Mouse (Mus musculus) hindbrain, embryonic 14.5 days (tissue): ENCODE data around the gene Usp2. TPM values are rescaled to one million over a fixed set of nuclear protein-coding genes. Genes with fewer than 3 reads are reported as not detected.

Experiments used
- ATAC-seq: fragments of 200-750 bp; cut with Nextera tagmentation; 2 replicates; pipeline ENCODE4 v1.8.0; 2017; ENCODE audit warnings: moderate number of reproducible peaks, mild to moderate bottlenecking, moderate TSS enrichment, moderate library complexity; ENCODE audit not compliant: low FRiP score
- DNase-seq: peaks from one replicate; pipeline ENCODE4 v3.0.0-alpha.2; 2015; ENCODE audit warnings: low spot score
- H3K27ac ChIP-seq: fragments of 300-500 bp; sonication (generic); 2 replicates; pipeline ENCODE4 v1.5.1; 2014; ENCODE audit warnings: mild to moderate bottlenecking, moderate library complexity
- H3K27me3 ChIP-seq: fragments of 300-500 bp; sonication (generic); 2 replicates; pipeline ENCODE4 v1.6.1; 2014; ENCODE audit warnings: mild to moderate bottlenecking, low read length, mixed read lengths; ENCODE audit not compliant: control insufficient read depth, insufficient read depth
- H3K36me3 ChIP-seq: fragments of 300-500 bp; sonication (generic); replicated peaks from 2 replicates; pipeline ENCODE4 v1.6.1; 2014; ENCODE audit not compliant: control insufficient read depth, insufficient read depth
- H3K4me1 ChIP-seq: fragments of 300-500 bp; sonication (generic); replicated peaks from 2 replicates; pipeline ENCODE4 v1.6.1; 2014; ENCODE audit warnings: antibody characterized with exemption, low read length, mixed read lengths; ENCODE audit not compliant: control insufficient read depth, insufficient read depth
- H3K4me2 ChIP-seq: fragments of 300-500 bp; sonication (generic); replicated peaks from 2 replicates; pipeline ENCODE4 v1.6.1; 2014; ENCODE audit warnings: mild to moderate bottlenecking, moderate library complexity
- H3K4me3 ChIP-seq: fragments of 300-500 bp; sonication (generic); replicated peaks from 2 replicates; pipeline ENCODE4 v1.5.1; 2014; ENCODE audit warnings: mild to moderate bottlenecking, low read length
- H3K9ac ChIP-seq: fragments of 300-500 bp; sonication (generic); 2 replicates; pipeline ENCODE4 v1.6.1; 2014
- H3K9me3 ChIP-seq: fragments of 300-500 bp; sonication (generic); 2 replicates; pipeline ENCODE4 v1.6.1; 2016; ENCODE audit warnings: low read length; ENCODE audit not compliant: control insufficient read depth
- WGBS: fragments of 180-500 bp; shearing (Covaris S2); extraction: QIAGEN DNeasy Blood & Tissue Kit; methylation state at CpG from one replicate; pipeline ENCODE4 v1.1.7; 2014; 5-methylcytosine and 5-hydroxymethylcytosine counted together
- polyA plus RNA-seq: library from polyadenylated mRNA; unstranded; fragments of >200 nt; fragmentation: Nextera tagmentation; extraction: Ambion mirVana; gene quantifications from 2 replicates; pipeline ENCODE4 v1.2.1, GENCODE M21; 2014

Usp2 gene
- polyA plus RNA-seq, 1 experiment from 2014 or later = 8.4 TPM

- H3K36me3 ChIP-seq = no peaks in the 10 kb centered on the region
- ATAC-seq (no peak), DNase-seq (no peak)
- 93% methylated on average over 5 of the region's 5 CpGs for WGBS
- H3K4me3 ChIP-seq = no peak overlapping the region
- H3K9ac ChIP-seq = no peak overlapping the region
- H3K9me3 ChIP-seq = no peaks in the 10 kb centered on the region
- H3K4me1 ChIP-seq = no peaks in the 10 kb centered on the region
- H3K4me2 ChIP-seq = no peak overlapping the region
- no peak overlapping the region for H3K27ac ChIP-seq
- H3K27me3 ChIP-seq = no peaks in the 10 kb centered on the region
These were observed 33.5 kb upstream of the Usp2 start for GRCm38 (mm10) chr9:44033317-44033716.

GRCm38 (mm10) chr9:44033957-44034727, 32.7 kb upstream of the Usp2 start:
- Histone ChIP-seq H3K9me3 (no peaks in the 10 kb centered on the region), H3K9ac (no peak overlapping the region), H3K4me1 (no peaks in the 10 kb centered on the region), H3K36me3 (no peaks in the 10 kb centered on the region), H3K4me3 (no peak overlapping the region), H3K27ac (no peak overlapping the region), H3K4me2 (no peak overlapping the region), H3K27me3 (no peaks in the 10 kb centered on the region)
- no peak for ATAC-seq
- 78% methylated on average over 13 of the region's 13 CpGs for WGBS
- no peak for DNase-seq

GRCm38 (mm10) chr9:44037106-44037505, 29.7 kb upstream of the Usp2 start:
- no peaks in the 10 kb centered on the region for H3K36me3 ChIP-seq
- no peak for DNase-seq
- H3K27me3 ChIP-seq = peaks cover 2% of the 10 kb centered on the region
- no peaks in the 10 kb centered on the region for H3K9me3 ChIP-seq
- ATAC-seq = no peak
- 96% methylated on average over 5 of the region's 5 CpGs for WGBS
- no peaks in the 10 kb centered on the region for H3K4me1 ChIP-seq
- no peak overlapping the region for H3K27ac ChIP-seq
- no peak overlapping the region for H3K4me3 ChIP-seq
- H3K9ac ChIP-seq = no peak overlapping the region
- H3K4me2 ChIP-seq = no peak overlapping the region

GRCm38 (mm10) chr9:44041511-44042395, 25.1 kb upstream of the Usp2 start:
- ATAC-seq (no peak), DNase-seq (no peak)
- H3K9ac ChIP-seq = no peak overlapping the region
- H3K27me3 ChIP-seq = peaks cover 33% of the 10 kb centered on the region
- WGBS = 69% methylated on average over 7 of the region's 7 CpGs
- no peaks in the 10 kb centered on the region for H3K36me3 ChIP-seq
- H3K4me2 ChIP-seq = no peak overlapping the region
- H3K4me3 ChIP-seq = no peak overlapping the region
- H3K27ac ChIP-seq = no peak overlapping the region
- H3K9me3 ChIP-seq = no peaks in the 10 kb centered on the region
- peaks cover 12% of the 10 kb centered on the region; the same call in 1 of the 2 replicates for H3K4me1 ChIP-seq

GRCm38 (mm10) chr9:44042396-44042680, 24.5 kb upstream of the Usp2 start:
- DNase-seq (no peak), ATAC-seq (no peak)
- Histone ChIP-seq H3K27ac (no peak overlapping the region), H3K9me3 (no peaks in the 10 kb centered on the region), H3K4me3 (no peak overlapping the region), H3K4me2 (no peak overlapping the region), H3K9ac (no peak overlapping the region), H3K27me3 (peaks cover 33% of the 10 kb centered on the region), H3K4me1 (peaks cover 12% of the 10 kb centered on the region; the same call in 1 of the 2 replicates), H3K36me3 (no peaks in the 10 kb centered on the region)
- 88% methylated on average over 1 of the region's 1 CpGs for WGBS

GRCm38 (mm10) chr9:44042836-44043707, 23.7 kb upstream of the Usp2 start, which contains the start of gene Thy1:
Gene Thy1 (plus strand): TSS chr9:44043384.
- H3K36me3 ChIP-seq = no peaks in the 10 kb centered on the region
- H3K4me2 ChIP-seq = peak within 1 kb of the TSS; percentile 63
- H3K9ac ChIP-seq = peak within 1 kb of the TSS; percentile 35; the same call in 1 of the 2 replicates
- H3K27ac ChIP-seq = no peak within 1 kb of the TSS
- peaks cover 12% of the 10 kb centered on the region; the same call in 1 of the 2 replicates for H3K4me1 ChIP-seq
- peak within 1 kb of the TSS; percentile 31 for H3K4me3 ChIP-seq
- ATAC-seq (peak; percentile 68; the same call in 1 of the 2 replicates), DNase-seq (peak; percentile 68)
- under 1% methylated on average over 30 of the region's 30 CpGs for WGBS
- no peaks in the 10 kb centered on the region for H3K9me3 ChIP-seq
- H3K27me3 ChIP-seq = peaks cover 33% of the 10 kb centered on the region

GRCm38 (mm10) chr9:44043708-44044425, 23.0 kb upstream of the Usp2 start:
- peak overlapping the region; percentile 31 for H3K4me3 ChIP-seq
- H3K27ac ChIP-seq = no peak overlapping the region
- DNase-seq (no peak), ATAC-seq (no peak)
- peak overlapping the region; percentile 35; the same call in 1 of the 2 replicates for H3K9ac ChIP-seq
- peak overlapping the region; percentile 63 for H3K4me2 ChIP-seq
- H3K36me3 ChIP-seq = no peaks in the 10 kb centered on the region
- no peaks in the 10 kb centered on the region for H3K9me3 ChIP-seq
- WGBS = 3% methylated on average over 23 of the region's 23 CpGs
- H3K27me3 ChIP-seq = peaks cover 33% of the 10 kb centered on the region
- H3K4me1 ChIP-seq = peaks cover 12% of the 10 kb centered on the region; the same call in 1 of the 2 replicates

GRCm38 (mm10) chr9:44044426-44045157, 22.2 kb upstream of the Usp2 start:
- no peak for DNase-seq
- ATAC-seq = no peak
- 41% methylated on average over 14 of the region's 14 CpGs for WGBS
- Histone ChIP-seq H3K4me3 (peak overlapping the region; percentile 31; the same call in 1 of the 2 replicates), H3K27me3 (peaks cover 33% of the 10 kb centered on the region), H3K4me2 (peak overlapping the region; percentile 63), H3K36me3 (no peaks in the 10 kb centered on the region), H3K9me3 (no peaks in the 10 kb centered on the region), H3K4me1 (peaks cover 12% of the 10 kb centered on the region; the same call in 1 of the 2 replicates), H3K27ac (no peak overlapping the region), H3K9ac (no peak overlapping the region)
